Comparison of ENCODE assay signal across 8 mouse cellular contexts in genomic region chr2:91921181-91921789, GRCm38 (mm10). TPM values are rescaled to one million over a fixed set of nuclear protein-coding genes. Genes with fewer than 3 reads are reported as not detected.
A peak's percentile ranks its signal among the peaks of the same experiment; 100 is the strongest.
DNase-seq lines count a peak whose midpoint lies in the region; ATAC-seq and TF ChIP-seq lines count a peak whose summit lies in the region.

No protein-coding gene starts in this region.

- peak overlapping the region; percentile 59 for H3K4me3 ChIP-seq in heart, embryonic 13.5 days
- H3K4me3 ChIP-seq in kidney, postnatal 0 days (replicated peaks; ENCODE audit: low read depth, low read length): peak overlapping the region; percentile 43

- WGBS in heart, embryonic 13.5 days: 4% methylated on average over 31 of the region's 31 CpGs
- WGBS in kidney, postnatal 0 days: 2% methylated on average over 31 of the region's 31 CpGs

- no peak overlapping the region for H3K27ac ChIP-seq in heart, embryonic 13.5 days (replicated peaks)
- no peak overlapping the region for H3K27ac ChIP-seq in kidney, postnatal 0 days

- H3K9me3 ChIP-seq in heart, embryonic 13.5 days: no peaks in the 10 kb centered on the region
- no peaks in the 10 kb centered on the region for H3K9me3 ChIP-seq in kidney, postnatal 0 days (replicated peaks; ENCODE audit: low read length)

- H3K27me3 ChIP-seq in heart, embryonic 13.5 days (replicated peaks): peaks cover 67% of the 10 kb centered on the region
- H3K27me3 ChIP-seq in kidney, postnatal 0 days (ENCODE audit: insufficient read depth, low read length): peaks cover 24% of the 10 kb centered on the region

- H3K9ac ChIP-seq in heart, embryonic 13.5 days: no peak overlapping the region
- H3K9ac ChIP-seq in kidney, postnatal 0 days (ENCODE audit: low read depth, low read length): no peak overlapping the region

- no peak for ATAC-seq in heart, embryonic 13.5 days (ENCODE audit: extremely low read depth, insufficient number of reproducible peaks, low FRiP score, low TSS enrichment)
- ATAC-seq in kidney, postnatal 0 days (replicated peaks; ENCODE audit: low FRiP score, low read depth): peak; percentile 65
- ATAC-seq in inflammation-experienced regulatory T-cells, adult 6 months: no peak

- DNase-seq in urinary bladder, postnatal 14 days (ENCODE audit: low spot score): peak; percentile 83
- no peak for DNase-seq in urinary bladder, adult 2 months (ENCODE audit: low spot score)
- DNase-seq in embryo, embryonic 10.5 days (ENCODE audit: low spot score): peak; percentile 73
- peak; percentile 74 for DNase-seq in kidney, postnatal 0 days (ENCODE audit: low spot score)
- DNase-seq in lung, postnatal 36 days: peak; percentile 80
- DNase-seq in retina, embryonic 14.5 days (ENCODE audit: low spot score): peak; percentile 83

- no peak for TF ChIP-seq CTCF in kidney, postnatal 0 days (IDR thresholded peaks at IDR 0.05; ENCODE audit: low read depth)

- peaks cover 31% of the 10 kb centered on the region for H3K4me1 ChIP-seq in heart, embryonic 13.5 days
- H3K4me1 ChIP-seq in kidney, postnatal 0 days (replicated peaks; ENCODE audit: insufficient read depth, low read length): peaks cover 15% of the 10 kb centered on the region; the same call in 1 of the 2 replicates

- peak overlapping the region; percentile 88 for H3K4me2 ChIP-seq in heart, embryonic 13.5 days
- H3K4me2 ChIP-seq in kidney, postnatal 0 days (ENCODE audit: low read length): peak overlapping the region; percentile 74

- H3K36me3 ChIP-seq in heart, embryonic 13.5 days: peaks cover 32% of the 10 kb centered on the region
- H3K36me3 ChIP-seq in kidney, postnatal 0 days (ENCODE audit: insufficient read depth, low read length): peaks cover 15% of the 10 kb centered on the region

RNA-seq across cellular contexts. Expression of gene Chrm4, which starts 5.8 kb away (rescaled TPM):
- 0.06 and 0.11 TPM in 2 replicates for polyA plus RNA-seq in urinary bladder, adult 2 months (2012; rRNA removed)
- polyA plus RNA-seq in heart, embryonic 13.5 days (2015; fragmentation: Nextera tagmentation; extraction: Ambion mirVana): not detected in 2 replicates
- polyA plus RNA-seq in kidney, postnatal 0 days (2015; fragmentation: Nextera tagmentation; extraction: Ambion mirVana): 0.22 TPM in 1 of 2 replicates, not detected in the other
- polyA plus RNA-seq in inflammation-experienced regulatory T-cells, adult 6 months (2017; shearing (Covaris generic)): 1 to 10 TPM in 1 of 3 experiments, under 1 TPM in 1, not detected in 1; 0.23 to 1.9 TPM

RNA-seq across cellular contexts. Expression of gene Mdk, which starts 10.8 kb away (rescaled TPM):
- polyA plus RNA-seq in urinary bladder, adult 2 months (2012; rRNA removed): 34.7 and 37.5 TPM in 2 replicates
- 603 and 654 TPM in 2 replicates for polyA plus RNA-seq in heart, embryonic 13.5 days (2015; fragmentation: Nextera tagmentation; extraction: Ambion mirVana)
- 639 and 693 TPM in 2 replicates for polyA plus RNA-seq in kidney, postnatal 0 days (2015; fragmentation: Nextera tagmentation; extraction: Ambion mirVana)
- polyA plus RNA-seq in inflammation-experienced regulatory T-cells, adult 6 months (2017; shearing (Covaris generic)): 1 to 10 TPM; 1.5 to 2.2 (median 1.5) TPM

RNA-seq across cellular contexts. Expression of gene Gm9821, which starts 24.2 kb away (rescaled TPM):
- 0.03 TPM in 1 of 2 replicates, not detected in the other for polyA plus RNA-seq in urinary bladder, adult 2 months (2012; rRNA removed)
- polyA plus RNA-seq in heart, embryonic 13.5 days (2015; fragmentation: Nextera tagmentation; extraction: Ambion mirVana): 1.6 and 2.2 TPM in 2 replicates
- 0.12 TPM in 1 of 2 replicates, not detected in the other for polyA plus RNA-seq in kidney, postnatal 0 days (2015; fragmentation: Nextera tagmentation; extraction: Ambion mirVana)
- polyA plus RNA-seq in inflammation-experienced regulatory T-cells, adult 6 months (2017; shearing (Covaris generic)): 1 to 10 TPM in 1 of 3 experiments, under 1 TPM in 2; 0.78 to 1.8 (median 0.83) TPM

RNA-seq across cellular contexts. Expression of gene Dgkz, which starts 54.4 kb away (rescaled TPM):
- polyA plus RNA-seq in urinary bladder, adult 2 months (2012; rRNA removed): 135 and 148 TPM in 2 replicates
- polyA plus RNA-seq in heart, embryonic 13.5 days (2015; fragmentation: Nextera tagmentation; extraction: Ambion mirVana): 37.9 and 43.4 TPM in 2 replicates
- 32.1 and 32.4 TPM in 2 replicates for polyA plus RNA-seq in kidney, postnatal 0 days (2015; fragmentation: Nextera tagmentation; extraction: Ambion mirVana)
- polyA plus RNA-seq in inflammation-experienced regulatory T-cells, adult 6 months (2017; shearing (Covaris generic)): 100 to 1,000 TPM in 2 of 3 experiments, 10 to 100 TPM in 1; 89.4 to 181 (median 130) TPM

Comparison
In these comparisons a context has a peak if more than half of its experiments do, and no peak if none do; other contexts are left out.
1. RNA of gene Mdk, which starts 10.8 kb away (polyA plus RNA-seq): 603 to 654 TPM in heart, embryonic 13.5 days and 639 to 693 TPM in kidney, postnatal 0 days; 34.7 to 37.5 TPM in urinary bladder, adult 2 months and 1.5 to 2.2 TPM in inflammation-experienced regulatory T-cells, adult 6 months; every median in the first group is over 10 times any median in the second.